In the genomic region with DNA sequence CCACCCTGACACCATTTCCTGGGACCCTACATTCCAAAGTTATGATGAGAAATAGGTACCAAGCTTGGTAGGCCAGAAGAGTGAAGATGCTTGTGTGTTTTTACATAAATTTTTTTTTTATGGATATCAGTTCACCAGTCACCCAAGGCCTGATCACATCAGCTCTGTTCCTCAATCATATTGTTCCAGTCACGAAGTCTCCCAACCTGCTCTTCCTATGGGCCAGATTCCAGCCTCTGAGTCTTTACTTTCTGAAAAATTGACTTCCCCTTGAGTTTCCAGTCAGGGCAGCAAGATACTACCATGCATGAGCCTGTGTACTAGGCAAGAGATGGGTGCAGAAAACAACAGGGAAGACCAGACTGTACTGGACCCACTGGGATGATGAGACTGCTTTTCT, we compare ENCODE assay signal across 8 mouse cellular contexts. TPM values are rescaled to one million over a fixed set of nuclear protein-coding genes. Genes with fewer than 3 reads are reported as not detected.
A peak's percentile ranks its signal among the peaks of the same experiment; 100 is the strongest.
DNase-seq lines count a peak whose midpoint lies in the region; ATAC-seq and TF ChIP-seq lines count a peak whose summit lies in the region.

Gene Hnrnpm (minus strand): TSS at position 101 of the 400 bp plus-strand sequence.

- DNase-seq in left cerebral cortex, adult 2 months (ENCODE audit: extremely low spot score in 1 of 2, low spot score in 2 of 2): no peak
- DNase-seq in left cerebral cortex, adult 11 months (ENCODE audit: low spot score): no peak
- no peak for DNase-seq in left cerebral cortex, adult 8-10 months (ENCODE audit: low spot score in 2 of 2)
- DNase-seq in midbrain, postnatal 0 days (ENCODE audit: low spot score): no peak
- DNase-seq in cerebellum, adult 11 months: no peak
- DNase-seq in kidney, postnatal 25 days: no peak

- no peak for ATAC-seq in heart, embryonic 11.5 days (replicated peaks; ENCODE audit: insufficient number of reproducible peaks, low FRiP score, low TSS enrichment)
- ATAC-seq in midbrain, postnatal 0 days (ENCODE audit: low FRiP score): no peak

- H3K9ac ChIP-seq in heart, embryonic 11.5 days (ENCODE audit: low read depth, low read length): peak within 1 kb of the TSS; percentile 100; the same call in 1 of the 2 replicates
- peak within 1 kb of the TSS; percentile 96; the same call in 1 of the 2 replicates for H3K9ac ChIP-seq in midbrain, postnatal 0 days (replicated peaks; ENCODE audit: low read length, poor library complexity, severe bottlenecking)

- peaks cover 1% of the 10 kb centered on the region for H3K36me3 ChIP-seq in heart, embryonic 11.5 days (ENCODE audit: control insufficient read depth, insufficient read depth, low read length)
- 0 out of 2 replicates have a peak, but pooled peaks cover 4% of the 10 kb centered on the region for H3K36me3 ChIP-seq in midbrain, postnatal 0 days (ENCODE audit: insufficient read depth, low read length)

- H3K4me2 ChIP-seq in heart, embryonic 11.5 days: peak within 1 kb of the TSS; percentile 97
- peak within 1 kb of the TSS; percentile 87 for H3K4me2 ChIP-seq in midbrain, postnatal 0 days (ENCODE audit: low read depth, low read length, poor library complexity, severe bottlenecking)

- no peak for TF ChIP-seq POLR2A in cortical plate, adult 2 months (IDR thresholded peaks at IDR 0.05; ENCODE audit: extremely low read depth, insufficient read depth, low read length)

- H3K9me3 ChIP-seq in heart, embryonic 11.5 days (replicated peaks; ENCODE audit: control insufficient read depth, low read length): no peaks in the 10 kb centered on the region
- H3K9me3 ChIP-seq in midbrain, postnatal 0 days (ENCODE audit: low read length): no peaks in the 10 kb centered on the region

- no peaks in the 10 kb centered on the region for H3K27me3 ChIP-seq in heart, embryonic 11.5 days (ENCODE audit: control insufficient read depth, insufficient read depth, low read length)
- no peaks in the 10 kb centered on the region for H3K27me3 ChIP-seq in midbrain, postnatal 0 days (ENCODE audit: insufficient read depth, low read length)

- intact Hi-C loops in left cerebral cortex, adult 2 months (cut with DNase I): no loop called here

- H3K4me1 ChIP-seq in cortical plate, adult 2 months (ENCODE audit: control insufficient read depth, insufficient read depth, low read length): peaks cover 6% of the 10 kb centered on the region; the same call in 1 of the 2 replicates
- peaks cover 22% of the 10 kb centered on the region for H3K4me1 ChIP-seq in heart, embryonic 11.5 days (ENCODE audit: control insufficient read depth, insufficient read depth, low read length)
- H3K4me1 ChIP-seq in midbrain, postnatal 0 days (ENCODE audit: insufficient read depth, low read length): peaks cover 12% of the 10 kb centered on the region

- WGBS in heart, embryonic 11.5 days (ENCODE audit: insufficient replicate concordance): 71% methylated on average over 1 of the region's 1 CpGs
- 88% methylated on average over 1 of the region's 1 CpGs for WGBS in midbrain, postnatal 0 days

- peak within 1 kb of the TSS; percentile 82 for H3K4me3 ChIP-seq in left cerebral cortex, adult 2 months
- H3K4me3 ChIP-seq in cortical plate, adult 2 months (ENCODE audit: insufficient read depth, low read length): peak within 1 kb of the TSS; percentile 58; the same call in 1 of the 2 replicates
- peak within 1 kb of the TSS; percentile 83 for H3K4me3 ChIP-seq in heart, embryonic 11.5 days (ENCODE audit: low read depth, low read length)
- peak within 1 kb of the TSS; percentile 91 for H3K4me3 ChIP-seq in midbrain, postnatal 0 days (ENCODE audit: low read depth, low read length)

- TF ChIP-seq CTCF in left cerebral cortex, adult 2 months (IDR thresholded peaks at IDR 0.05): no peak
- TF ChIP-seq CTCF in cortical plate, adult 2 months (IDR thresholded peaks at IDR 0.05; ENCODE audit: extremely low read depth, insufficient read depth, low read length): no peak
- no peak for TF ChIP-seq CTCF in midbrain, postnatal 0 days (IDR thresholded peaks at IDR 0.05)

- peak within 1 kb of the TSS; percentile 92; the same call in 1 of the 2 replicates for H3K27ac ChIP-seq in left cerebral cortex, adult 2 months
- H3K27ac ChIP-seq in cortical plate, adult 2 months (ENCODE audit: insufficient read depth, low read length): no peak within 1 kb of the TSS
- H3K27ac ChIP-seq in heart, embryonic 11.5 days (ENCODE audit: low read depth, low read length): no peak within 1 kb of the TSS
- peak within 1 kb of the TSS; percentile 97; the same call in 1 of the 2 replicates for H3K27ac ChIP-seq in midbrain, postnatal 0 days (ENCODE audit: low read depth, low read length)

RNA-seq across cellular contexts. Expression of gene Hnrnpm, which starts in this region (rescaled TPM):
- total RNA-seq in left cerebral cortex, adult 2 months (2021): 100 to 1,000 TPM; 137 to 162 TPM
- polyA plus RNA-seq in cortical plate, adult 2 months (2012; rRNA removed): 146 and 158 TPM in 2 replicates
- polyA plus RNA-seq in heart, embryonic 11.5 days (2014; fragmentation: Nextera tagmentation; extraction: Ambion mirVana): 278 and 323 TPM in 2 replicates
- total RNA-seq in left cerebral cortex, adult 8-10 months (2022): 100 to 1,000 TPM in 3 of 4 experiments, 10 to 100 TPM in 1; 92.0 to 129 (median 113) TPM
- 48.7 and 58.1 TPM in 2 replicates for total RNA-seq in midbrain, postnatal 0 days (2014; rRNA removed)
- polyA plus RNA-seq in midbrain, postnatal 0 days (2015; fragmentation: Nextera tagmentation; extraction: Ambion mirVana): 113 and 124 TPM in 2 replicates

Comparison
In these comparisons a context has a peak if more than half of its experiments do, and no peak if none do; other contexts are left out.
1. H3K27ac ChIP-seq: peak in left cerebral cortex, adult 2 months (single experiment) and midbrain, postnatal 0 days (single experiment); none in cortical plate, adult 2 months (single experiment) and heart, embryonic 11.5 days (single experiment).
2. Peak in every context shown above with its lines, with median percentiles within 50 percentile points of each other: H3K4me3 ChIP-seq.